Mouse (Mus musculus): ENCODE data around the gene Tmc3.

DNA sequence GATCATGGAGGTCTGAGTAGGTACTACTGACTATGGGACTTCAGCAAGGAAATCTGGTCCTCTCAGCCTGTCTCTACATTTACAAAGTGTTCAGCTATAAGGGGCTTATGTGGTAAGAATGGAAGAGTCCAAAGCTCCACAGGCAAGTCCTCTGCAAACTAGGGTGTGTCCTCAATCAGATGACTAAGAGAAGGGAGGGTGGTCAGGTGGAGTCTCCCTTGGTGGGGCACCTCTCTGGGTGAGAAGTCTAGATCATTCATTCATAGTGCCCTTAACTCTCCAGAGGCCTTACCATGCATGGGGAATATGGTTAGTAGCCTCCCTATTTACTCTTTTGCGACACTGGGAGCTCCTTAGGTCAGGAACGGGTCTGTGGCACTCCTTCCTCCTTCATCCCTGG is 69.5 kb downstream of the Tmc3 start:
- no peak for TF ChIP-seq CTCF (IDR thresholded peaks at IDR 0.05; ENCODE audit: insufficient read depth, low read depth, low read length)
- no peak for TF ChIP-seq POLR2A (IDR thresholded peaks at IDR 0.05; ENCODE audit: insufficient read depth, low read depth, low read length)

Measured in olfactory bulb, adult 2 months (tissue).